Comparison of ENCODE assay signal across 8 mouse cellular contexts in the genomic region with DNA sequence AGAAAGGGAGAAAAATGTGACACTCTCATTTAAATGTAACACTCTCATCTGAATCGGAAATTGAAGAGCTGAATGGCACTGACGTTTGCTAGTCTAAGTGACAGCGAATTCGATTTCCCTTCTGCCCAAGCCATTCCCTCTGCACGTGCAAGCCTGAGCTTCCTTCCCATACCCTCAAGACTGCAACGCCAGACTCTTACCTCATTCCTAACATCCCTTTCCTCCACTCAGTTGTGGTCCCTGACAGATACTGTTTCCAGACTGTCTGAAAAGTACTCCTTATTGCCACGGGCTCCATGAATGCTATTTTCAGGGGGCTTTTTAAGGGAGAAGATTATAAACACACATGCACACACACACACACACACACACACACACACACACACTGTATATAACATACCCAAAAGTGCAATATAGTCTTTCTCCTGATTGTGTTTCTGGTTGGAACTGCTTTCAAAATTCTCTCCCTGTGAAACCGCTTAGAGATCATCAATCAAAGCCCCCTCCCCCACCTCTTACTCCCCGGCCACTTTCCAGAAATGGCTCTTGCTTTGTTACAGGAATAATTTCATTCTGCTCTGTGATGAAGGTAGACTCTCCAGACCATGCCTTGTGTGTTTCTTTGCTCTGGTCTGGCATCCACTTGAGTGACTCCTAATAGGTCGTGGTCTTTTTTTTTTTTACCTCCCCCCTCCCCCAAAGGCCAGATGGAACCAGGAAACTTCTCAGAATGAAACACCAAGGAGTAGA. TPM values are rescaled to one million over a fixed set of nuclear protein-coding genes. Genes with fewer than 3 reads are reported as not detected.
DNase-seq lines count a peak whose midpoint lies in the region; ATAC-seq lines count a peak whose summit lies in the region.

No protein-coding gene starts in this region.

- H3K4me2 ChIP-seq in intestine, embryonic 14.5 days (ENCODE audit: low read length): peak overlapping the region; percentile 71

- H3K27ac ChIP-seq in embryonic facial prominence, embryonic 10.5 days (replicated peaks): peak overlapping the region; percentile 95
- peak overlapping the region; percentile 90 for H3K27ac ChIP-seq in intestine, embryonic 14.5 days (ENCODE audit: low read depth)

- ATAC-seq in intestine, embryonic 14.5 days (replicated peaks; ENCODE audit: low FRiP score, low TSS enrichment, low read depth): peak; percentile 59
- ATAC-seq in megakaryocyte-erythroid progenitor cell, adult 5-6 weeks (replicated peaks; ENCODE audit: low FRiP score, low TSS enrichment, poor library complexity, severe bottlenecking): peak; percentile 13; the same call in 1 of the 2 replicates
- no peak for ATAC-seq in inflammation-experienced regulatory T-cells, adult 6 months

- H3K4me1 ChIP-seq in embryonic facial prominence, embryonic 10.5 days: peaks cover 49% of the 10 kb centered on the region
- H3K4me1 ChIP-seq in intestine, embryonic 14.5 days (replicated peaks; ENCODE audit: control insufficient read depth, insufficient read depth, low read length): peaks cover 31% of the 10 kb centered on the region

- H3K4me3 ChIP-seq in embryonic facial prominence, embryonic 10.5 days: peak overlapping the region; percentile 81
- peak overlapping the region; percentile 72 for H3K4me3 ChIP-seq in intestine, embryonic 14.5 days (ENCODE audit: low read depth, low read length)

- H3K36me3 ChIP-seq in embryonic facial prominence, embryonic 10.5 days (replicated peaks): no peaks in the 10 kb centered on the region
- no peaks in the 10 kb centered on the region for H3K36me3 ChIP-seq in intestine, embryonic 14.5 days (ENCODE audit: control insufficient read depth, insufficient read depth, low read length)

- no peaks in the 10 kb centered on the region for H3K27me3 ChIP-seq in embryonic facial prominence, embryonic 10.5 days (replicated peaks; ENCODE audit: low read depth, poor library complexity, severe bottlenecking)
- no peaks in the 10 kb centered on the region for H3K27me3 ChIP-seq in intestine, embryonic 14.5 days (replicated peaks; ENCODE audit: control insufficient read depth, insufficient read depth, low read length)

- 10% methylated on average over 10 of the region's 10 CpGs for WGBS in embryonic facial prominence, embryonic 10.5 days
- 2% methylated on average over 10 of the region's 10 CpGs for WGBS in intestine, embryonic 14.5 days

- DNase-seq in embryo, embryonic 10 days (ENCODE audit: low spot score): peak; percentile 64
- DNase-seq in embryo, embryonic 9.5 days (ENCODE audit: extremely low spot score): no peak
- DNase-seq in embryonic facial prominence, embryonic 10.5 days (ENCODE audit: low spot score): peak; percentile 28
- DNase-seq in intestine, embryonic 14.5 days (ENCODE audit: low spot score): peak; percentile 73
- DNase-seq in spleen, postnatal 14 days (ENCODE audit: low spot score in 2 of 2): no peak
- DNase-seq in frontal cortex, postnatal 36 days (ENCODE audit: low spot score in 2 of 2): no peak

- peak overlapping the region; percentile 71 for H3K9ac ChIP-seq in intestine, embryonic 14.5 days (ENCODE audit: low read length)

- 0 out of 2 replicates have a peak, but pooled peaks cover 5% of the 10 kb centered on the region for H3K9me3 ChIP-seq in embryonic facial prominence, embryonic 10.5 days
- H3K9me3 ChIP-seq in intestine, embryonic 14.5 days (ENCODE audit: control insufficient read depth, low read length): no peaks in the 10 kb centered on the region

RNA-seq across cellular contexts. Expression of gene Arhgap28, which starts 0.8 kb away (rescaled TPM):
- polyA plus RNA-seq in embryonic facial prominence, embryonic 10.5 days (2016; fragmentation: Nextera tagmentation; extraction: Ambion mirVana): 55.7 and 57.5 TPM in 2 replicates
- polyA plus RNA-seq in intestine, embryonic 14.5 days (2014; fragmentation: Nextera tagmentation; extraction: Ambion mirVana): 29.9 and 36.3 TPM in 2 replicates
- total RNA-seq in megakaryocyte-erythroid progenitor cell, adult 5-6 weeks (2014; fragmentation: Nextera tagmentation): not detected in 2 replicates
- total RNA-seq in megakaryocyte-erythroid progenitor cell, adult 5-6 weeks (2017): not detected in 2 replicates
- polyA plus RNA-seq in inflammation-experienced regulatory T-cells, adult 6 months (2017; shearing (Covaris generic)): not detected

Comparison
In these comparisons a context has a peak if more than half of its experiments do, and no peak if none do; other contexts are left out.
1. DNase-seq: peak in embryo, embryonic 10 days (single experiment), embryonic facial prominence, embryonic 10.5 days (single experiment) and intestine, embryonic 14.5 days (single experiment); none in embryo, embryonic 9.5 days (single experiment), spleen, postnatal 14 days (0 of 2) and frontal cortex, postnatal 36 days (0 of 2).
2. RNA of gene Arhgap28, which starts 0.8 kb away (polyA plus RNA-seq): 55.7 to 57.5 TPM in embryonic facial prominence, embryonic 10.5 days and 29.9 to 36.3 TPM in intestine, embryonic 14.5 days; not detected in inflammation-experienced regulatory T-cells, adult 6 months; every median in the first group is over 10 times any median in the second.